Mouse (Mus musculus): ENCODE measurements at regions not wholly inside any gene's neighbourhood (a gene's known extent, or its start where the extent isn't known, plus 50 kb on each side); places are given as distances from the start of the nearest gene placed in this dataset.

DNA sequence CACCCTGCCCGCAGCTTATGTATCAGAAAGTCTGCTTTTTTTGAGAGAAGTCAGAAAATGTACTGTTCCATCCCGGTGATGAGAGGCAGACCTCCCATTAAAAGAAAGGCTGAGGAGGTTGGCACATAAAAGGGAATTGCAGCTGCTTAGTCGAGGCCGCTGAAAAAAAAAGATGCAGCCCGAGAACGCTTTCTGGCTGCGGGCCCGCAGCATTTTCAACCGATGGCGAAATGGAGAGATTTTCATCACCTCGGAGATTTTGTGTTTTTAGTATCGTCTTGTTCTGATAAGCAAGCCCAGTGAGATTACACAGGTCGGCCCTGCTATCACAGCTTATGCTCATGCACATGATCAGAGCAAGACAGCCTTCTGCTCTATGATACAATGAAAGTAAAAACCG is 145.1 kb upstream of the Frg1 start:
- no peak for TF ChIP-seq CTCF (IDR thresholded peaks at IDR 0.05; ENCODE audit: low read depth)
- no peak for TF ChIP-seq EP300 (IDR thresholded peaks at IDR 0.05; ENCODE audit: low read depth)

Measured in heart, postnatal 0 days (tissue).